Mouse (Mus musculus) retina, postnatal 7 days (tissue): Measurements from ENCODE around the gene Gpr37l1.
"Not testable (repeated sequence)": the region's sequence is repeated elsewhere in the genome, so short reads cannot be mapped to it uniquely, and the experiment has no call there.

Experiments
- DNase-seq: peaks from one replicate; pipeline ENCODE4 v3.0.0-alpha.2; 2012; ENCODE audit warnings: low read depth, low spot score

Gene Gpr37l1

DNA sequence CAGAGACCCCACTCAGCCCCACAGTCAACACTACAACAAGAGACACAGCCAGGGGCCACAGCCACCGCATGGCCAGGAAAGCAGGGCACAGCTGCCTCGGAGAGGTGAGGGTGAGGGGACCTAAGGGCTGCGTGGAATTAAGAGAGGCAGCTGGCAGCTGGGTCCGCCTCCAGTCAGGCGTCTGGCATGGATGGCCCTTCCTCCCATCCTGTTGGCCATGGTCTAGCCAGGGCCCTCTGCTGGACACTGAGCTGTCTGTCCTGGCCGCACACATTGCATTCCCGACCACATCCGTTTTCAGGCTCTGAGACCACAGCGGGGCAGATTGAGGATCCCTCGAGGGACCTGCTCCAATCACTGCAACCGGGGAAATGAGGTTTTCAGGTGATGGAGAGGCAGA, at the start of gene Gpr37l1:
Gene Gpr37l1, minus strand, starts transcription at position 247 of the 400 bp plus-strand sequence.
- no peak for DNase-seq

DNA sequence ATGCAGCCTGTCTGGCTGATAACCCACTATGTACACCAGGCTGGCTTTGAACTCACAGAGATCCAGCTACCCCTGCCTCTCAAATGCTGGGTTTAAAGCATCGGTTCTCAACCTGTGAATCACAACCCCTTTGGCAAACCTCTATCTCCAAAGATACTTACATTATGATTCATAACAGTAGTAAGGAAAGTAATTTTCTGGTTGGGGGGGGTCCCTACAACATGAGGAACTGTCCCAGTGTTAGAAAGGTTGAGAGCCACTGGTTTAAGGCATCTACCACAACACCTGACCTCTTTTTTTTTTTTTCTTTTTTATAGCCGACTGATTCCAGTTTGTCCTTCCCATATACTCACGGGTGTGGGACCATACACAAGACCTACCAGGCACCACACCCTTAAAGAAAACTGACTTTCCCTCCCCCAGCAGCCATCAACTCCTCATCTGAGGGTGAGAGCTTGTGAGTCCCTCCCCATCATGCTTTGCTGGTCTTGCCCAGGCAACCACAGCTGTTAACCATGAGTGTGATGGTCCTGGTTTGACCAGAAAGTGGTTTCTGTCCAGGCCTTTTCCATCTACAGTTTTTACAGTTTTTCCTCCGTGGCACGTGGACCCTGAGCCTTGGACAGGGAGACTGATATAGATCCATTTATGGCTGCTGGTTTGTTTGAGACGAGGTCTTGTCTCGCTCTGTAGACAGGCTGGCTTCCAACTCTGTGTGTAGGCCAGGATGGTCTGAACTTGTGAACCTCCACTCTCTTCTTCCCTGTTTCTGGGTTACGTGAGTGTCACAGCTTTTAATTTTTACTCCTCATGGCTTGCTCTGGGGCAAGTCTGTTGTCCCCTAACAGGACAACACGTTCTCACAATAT, 46.5 kb upstream of the Gpr37l1 start:
- no peak for DNase-seq

DNA sequence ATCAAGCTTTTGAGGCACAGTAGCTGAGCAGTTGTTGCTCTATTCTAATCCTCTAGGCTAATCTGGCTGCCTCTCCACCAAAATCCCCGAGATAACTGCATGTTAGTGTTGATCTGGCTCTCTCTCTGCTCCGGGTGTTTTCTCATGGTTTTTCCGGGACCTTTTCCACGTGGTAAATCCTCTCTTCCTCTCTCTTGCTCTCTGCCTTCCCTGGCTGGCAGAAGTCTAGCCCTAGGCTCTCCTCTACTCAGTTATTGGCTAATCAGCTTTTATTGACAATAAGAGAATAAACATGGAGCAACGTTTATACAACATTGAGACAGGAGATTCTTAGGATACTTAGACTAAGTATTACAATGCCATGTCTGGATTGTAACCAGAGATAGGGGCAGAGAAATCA, 42.9 kb upstream of the Gpr37l1 start:
- DNase-seq, result no peak

GRCm38 (mm10) chr1:135208716-135209115, 41.2 kb upstream of the Gpr37l1 start:
- no peak for DNase-seq

DNA sequence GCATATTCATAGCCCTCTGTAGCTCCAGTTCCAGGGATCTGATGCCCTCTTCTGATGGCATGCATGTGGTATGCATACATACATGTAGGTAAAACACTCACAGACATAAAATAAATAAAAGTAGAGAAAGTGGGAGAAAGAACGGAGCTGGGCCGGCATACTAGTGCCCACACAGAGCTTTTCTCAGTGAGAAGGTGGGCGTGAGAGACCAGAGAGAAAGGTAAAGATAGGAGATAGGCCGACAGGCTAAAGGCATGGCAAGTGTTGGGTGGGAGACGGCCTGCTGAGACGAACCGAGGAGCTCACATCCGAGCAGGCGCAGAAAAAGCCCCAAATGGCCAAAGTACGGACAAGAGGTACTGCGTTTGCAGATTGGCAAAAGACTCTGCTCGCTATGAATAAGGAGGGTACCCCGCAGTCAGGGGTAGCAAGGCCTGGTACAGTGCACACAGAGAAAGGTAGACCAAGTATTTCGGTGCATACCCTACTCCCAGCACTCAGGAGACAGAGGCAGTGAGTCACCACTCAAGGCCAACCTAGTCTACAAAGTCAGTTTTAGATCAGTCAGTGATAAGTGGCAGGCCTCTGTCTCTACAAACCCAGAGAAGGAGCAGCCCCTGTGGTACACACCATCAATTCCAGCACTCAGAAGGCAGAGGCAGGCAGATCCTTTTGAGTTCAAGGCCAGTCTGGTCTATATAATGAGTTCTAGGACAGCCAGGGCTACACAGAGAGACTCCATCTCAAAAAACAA, 39.3 kb upstream of the Gpr37l1 start:
- DNase-seq, result no peak

DNA sequence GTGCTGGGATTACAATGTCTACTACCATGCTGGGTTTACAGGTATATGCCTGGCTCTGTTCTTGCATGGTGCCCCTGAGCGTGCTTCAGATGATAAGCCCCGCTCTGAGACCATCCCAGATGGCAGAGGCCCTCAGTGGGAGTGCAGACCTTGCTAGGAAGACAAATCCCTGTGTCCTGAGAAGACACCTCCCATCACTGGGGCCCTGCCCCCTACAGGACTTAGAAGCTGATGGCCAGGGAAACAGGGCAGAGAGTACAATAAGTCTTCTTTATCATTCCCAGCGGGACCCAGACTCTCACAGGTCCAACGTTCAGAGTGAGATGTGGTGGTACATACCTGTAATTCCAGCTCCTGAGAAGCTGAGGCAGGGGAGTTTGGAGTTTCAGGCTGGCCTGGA, 37.8 kb upstream of the Gpr37l1 start:
- DNase-seq, result no peak

- DNase-seq, result no peak
Observed at GRCm38 (mm10) chr1:135204196-135205126, 37.0 kb upstream of the Gpr37l1 start.

- no peak for DNase-seq
Observed at GRCm38 (mm10) chr1:135200400-135200799, 32.9 kb upstream of the Gpr37l1 start.

DNA sequence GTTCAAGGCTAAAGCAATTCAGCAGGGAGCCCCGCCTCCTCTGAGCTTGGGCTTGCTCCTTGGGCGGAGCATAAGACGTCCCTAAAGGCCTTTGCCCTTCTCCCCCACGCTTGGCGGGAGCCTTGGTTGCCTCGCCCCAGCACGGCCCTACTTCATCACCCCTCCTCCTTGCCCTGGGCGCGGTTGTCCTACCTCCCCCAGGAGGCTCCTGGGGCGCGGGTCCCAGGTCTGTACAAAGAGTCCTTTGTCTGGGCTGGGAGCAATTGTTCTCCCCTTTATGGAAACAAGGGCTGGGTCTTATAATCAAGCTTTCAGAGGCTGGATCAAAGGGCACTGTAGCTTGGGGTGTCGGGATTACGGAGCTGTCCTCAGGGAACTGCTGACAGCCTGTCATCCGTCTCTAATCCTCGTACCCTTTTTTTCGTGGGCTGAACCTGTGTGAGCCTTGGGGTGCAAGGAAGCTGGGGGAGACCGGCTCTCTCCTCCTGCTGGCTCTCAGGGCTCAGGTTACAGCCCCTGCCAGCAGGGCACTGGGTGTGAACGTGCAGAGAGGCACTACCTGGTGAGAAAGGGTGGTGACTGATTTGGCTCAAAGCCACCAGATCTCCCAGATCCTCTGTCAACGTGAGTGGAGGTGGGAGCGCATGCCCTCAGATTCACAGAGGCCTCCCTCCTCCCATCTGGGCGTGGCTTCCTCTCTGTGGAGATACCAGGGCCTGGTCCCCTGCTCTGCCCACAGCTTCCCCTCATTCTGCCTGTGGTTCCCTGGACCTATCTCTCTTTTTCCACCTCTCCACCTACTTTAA, 31.7 kb upstream of the Gpr37l1 start:
- no peak for DNase-seq

DNA sequence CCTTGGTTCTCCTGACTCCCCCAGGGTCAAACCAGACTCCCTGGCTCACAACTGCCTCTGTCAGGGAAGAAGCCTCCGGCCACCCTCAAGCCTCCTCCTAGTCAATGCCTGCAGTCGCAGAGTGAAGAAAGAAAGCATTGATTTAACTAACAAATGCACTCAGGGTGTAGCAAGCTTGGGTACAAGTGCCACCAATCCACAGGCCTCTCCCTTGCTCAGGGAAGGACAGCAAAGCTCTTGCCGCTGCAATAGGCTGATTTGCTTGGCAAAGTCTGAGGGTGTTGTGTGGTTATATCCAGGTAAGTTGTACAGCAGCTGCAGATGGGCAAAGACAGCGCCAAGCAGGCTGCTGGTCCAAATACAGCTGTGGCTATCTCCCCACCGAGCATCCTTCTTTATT, 30.9 kb upstream of the Gpr37l1 start:
- no peak for DNase-seq

DNA sequence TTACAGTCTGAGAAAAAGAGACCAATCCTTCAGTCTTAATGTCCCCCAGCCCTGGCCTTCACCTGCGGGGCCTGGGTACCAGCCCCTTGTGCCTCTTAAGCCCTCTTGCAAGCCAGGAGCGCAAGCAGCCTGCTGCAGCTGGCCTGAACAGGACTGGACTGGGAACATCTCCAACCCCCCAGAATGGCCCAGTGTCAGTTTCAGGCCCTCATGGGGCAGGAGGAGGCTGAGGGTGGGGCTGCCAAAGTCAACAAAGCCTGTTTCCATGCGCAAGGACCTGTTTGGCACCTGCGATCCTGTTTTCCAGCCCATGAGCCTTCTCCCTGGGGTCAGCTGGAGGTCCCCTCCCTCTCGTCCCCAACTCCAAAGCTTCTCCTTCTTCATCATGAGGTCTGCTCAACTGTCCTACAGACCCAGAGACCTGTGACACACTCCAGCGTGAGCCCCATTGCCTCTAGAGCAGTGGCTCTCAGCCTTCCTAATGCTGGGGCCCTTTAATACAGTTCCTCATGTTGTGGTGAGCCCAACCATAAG, 28.5 kb upstream of the Gpr37l1 start:
- DNase-seq, result no peak

DNA sequence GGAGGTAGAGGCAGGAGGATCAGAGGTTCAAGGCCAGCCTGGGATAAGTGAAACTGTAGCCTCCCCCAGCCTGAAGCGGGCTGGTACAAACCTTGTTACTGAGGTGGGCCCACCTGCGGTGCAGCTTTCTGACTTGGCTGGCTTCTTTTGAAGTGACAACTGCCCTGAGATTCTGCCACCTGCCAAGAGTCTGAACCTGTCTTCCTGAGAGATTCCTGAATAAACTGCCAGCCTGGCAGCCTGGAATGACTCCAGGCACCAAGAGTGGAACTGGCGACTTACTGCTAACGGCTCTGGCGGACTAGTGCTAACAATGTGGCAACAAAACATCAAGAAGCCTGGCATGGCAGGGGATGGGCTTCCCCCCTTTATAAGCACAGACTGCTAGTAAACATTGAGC, 26.9 kb upstream of the Gpr37l1 start:
- not testable (repeated sequence) for DNase-seq

GRCm38 (mm10) chr1:135189186-135189585, 21.7 kb upstream of the Gpr37l1 start:
- DNase-seq, result no peak

- no peak for DNase-seq
Observed at GRCm38 (mm10) chr1:135188197-135188596, 20.7 kb upstream of the Gpr37l1 start.

GRCm38 (mm10) chr1:135187016-135187415, 19.5 kb upstream of the Gpr37l1 start:
- not testable (repeated sequence) for DNase-seq

DNA sequence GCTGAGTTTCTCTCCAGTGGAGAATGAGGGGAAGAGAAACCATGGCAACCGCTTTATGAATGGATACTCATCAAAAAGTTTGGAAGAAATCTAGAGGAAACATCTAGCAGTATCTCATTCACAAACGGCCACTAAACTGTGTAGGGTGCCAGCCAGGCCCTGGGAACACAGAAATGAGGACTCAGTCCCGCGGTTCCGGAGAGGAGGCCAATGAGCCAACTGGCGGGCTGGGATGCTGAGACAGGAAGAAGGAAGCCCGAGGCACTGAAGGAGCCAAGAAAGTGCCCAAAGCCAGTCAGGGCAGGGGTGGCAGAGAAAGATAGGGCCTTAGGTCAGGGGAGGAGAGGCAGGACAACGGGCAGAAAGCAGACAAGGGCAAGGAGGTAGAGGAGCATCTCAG, 18.9 kb upstream of the Gpr37l1 start:
- no peak for DNase-seq

DNA sequence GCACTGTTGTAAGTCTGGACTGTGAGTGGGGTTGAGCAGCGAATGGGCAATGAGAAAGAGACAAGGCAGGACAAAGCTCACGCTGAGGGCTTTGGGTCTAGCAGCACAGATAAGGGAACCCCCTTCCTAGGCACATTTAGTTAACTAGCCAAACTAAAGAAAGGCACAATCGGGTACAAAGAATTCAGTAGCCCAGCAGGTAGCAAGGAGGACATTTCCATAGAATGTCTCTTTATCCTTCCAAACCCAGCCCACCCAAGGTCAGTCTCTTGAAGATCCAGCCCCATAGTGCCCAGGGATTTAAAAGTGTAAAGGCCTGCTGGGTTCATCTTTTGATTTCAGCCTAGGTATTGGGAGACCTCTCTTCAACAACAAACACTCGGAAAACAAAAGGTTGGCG, 18.5 kb upstream of the Gpr37l1 start:
- no peak for DNase-seq

DNA sequence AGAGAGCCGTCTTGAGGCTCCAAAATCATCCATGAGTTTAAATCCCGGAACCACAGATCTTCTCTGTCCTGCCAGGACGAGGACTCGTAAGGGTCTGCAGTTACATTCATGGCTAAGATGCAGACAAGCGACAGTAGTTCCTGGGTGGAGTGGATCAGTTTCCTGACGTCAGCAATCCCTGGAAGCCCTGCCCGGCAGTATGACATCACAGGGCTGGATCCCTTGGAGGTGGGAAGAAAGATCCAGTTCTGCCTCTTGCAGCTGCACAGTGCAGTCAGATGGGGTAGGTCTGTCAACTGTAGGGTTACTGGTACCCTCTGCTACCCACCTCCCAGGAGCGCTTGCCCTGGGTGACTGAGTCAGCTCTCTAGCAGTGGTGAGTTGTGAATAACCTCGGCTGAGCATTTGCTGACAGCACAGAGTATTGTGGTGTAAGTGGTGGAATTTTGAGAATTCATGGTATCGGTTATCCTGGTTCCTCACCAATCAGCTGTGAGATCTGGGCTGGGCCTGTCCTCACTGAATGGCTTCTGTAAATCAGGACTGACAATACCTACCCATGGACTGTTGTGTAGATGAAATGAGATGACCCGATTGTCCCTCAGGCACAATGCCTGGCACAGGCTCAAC, 16.6 kb upstream of the Gpr37l1 start:
- no peak for DNase-seq

DNA sequence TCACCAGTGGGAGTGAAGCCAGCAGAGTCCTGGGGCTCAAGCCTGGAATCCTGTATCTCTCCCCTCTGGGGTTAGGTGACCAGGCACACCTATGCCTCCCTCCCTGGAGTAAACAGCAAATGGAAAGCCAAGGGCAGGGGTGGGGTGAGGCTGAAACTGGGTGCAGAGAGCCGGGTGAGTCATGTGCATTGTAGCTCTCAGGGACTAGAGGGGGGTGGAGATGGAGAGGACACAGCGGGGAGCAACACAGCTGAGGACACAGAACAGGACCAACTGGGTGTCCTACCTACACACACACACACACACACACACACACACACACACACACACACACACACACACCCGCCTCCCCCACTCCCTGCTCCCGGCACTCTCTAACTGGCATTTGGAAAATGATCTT, 16.0 kb upstream of the Gpr37l1 start:
- no peak for DNase-seq

DNA sequence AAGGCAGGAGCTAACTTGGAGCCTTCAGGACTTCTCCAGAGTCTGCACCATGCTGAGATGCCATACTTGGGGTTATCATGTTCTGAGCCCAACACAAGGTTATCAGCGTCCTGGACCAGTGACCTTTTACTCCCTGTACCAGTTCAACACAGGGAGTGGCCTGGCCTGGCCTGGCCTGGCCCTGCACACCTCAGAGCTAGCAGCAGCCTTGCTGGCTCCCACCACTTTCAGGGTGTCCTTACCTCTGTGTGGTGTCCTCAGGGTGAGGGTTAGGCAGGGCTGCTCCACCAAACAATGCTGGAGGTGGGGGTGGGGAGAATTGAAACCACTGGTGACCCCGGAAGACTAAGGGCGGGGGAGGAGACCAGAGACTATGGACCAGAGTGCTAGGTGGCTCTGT, 15.5 kb upstream of the Gpr37l1 start:
- no peak for DNase-seq
